Mouse (Mus musculus) forebrain, embryonic 15.5 days (tissue): ENCODE results near the gene Adam19. TPM values are rescaled to one million over a fixed set of nuclear protein-coding genes. Genes with fewer than 3 reads are reported as not detected.
A peak's percentile ranks its signal among the peaks of the same experiment; 100 is the strongest.

Experiments
- ATAC-seq: fragments of 200-750 bp; cut with Nextera tagmentation; replicated peaks from 2 replicates; pipeline ENCODE4 v1.8.0; 2017; ENCODE audit warnings: mild to moderate bottlenecking, moderate TSS enrichment, moderate library complexity
- H3K27ac ChIP-seq: fragments of 300-500 bp; sonication (generic); replicated peaks from 2 replicates; pipeline ENCODE4 v1.5.1; 2015; ENCODE audit warnings: mild to moderate bottlenecking, inconsistent platforms
- H3K27me3 ChIP-seq: fragments of 300-500 bp; sonication (generic); 2 replicates; pipeline ENCODE4 v1.6.1; 2015; ENCODE audit warnings: inconsistent platforms
- H3K36me3 ChIP-seq: fragments of 300-500 bp; sonication (generic); 2 replicates; pipeline ENCODE4 v1.6.1; 2015; ENCODE audit warnings: mild to moderate bottlenecking, inconsistent platforms
- H3K4me1 ChIP-seq: fragments of 300-500 bp; sonication (generic); 2 replicates; pipeline ENCODE4 v1.6.1; 2015; ENCODE audit warnings: inconsistent platforms
- H3K4me2 ChIP-seq: fragments of 300-500 bp; sonication (generic); replicated peaks from 2 replicates; pipeline ENCODE4 v1.6.1; 2015; ENCODE audit warnings: mild to moderate bottlenecking, inconsistent platforms
- H3K4me3 ChIP-seq: fragments of 300-500 bp; sonication (generic); 2 replicates; pipeline ENCODE4 v1.5.1; 2015; ENCODE audit warnings: mild to moderate bottlenecking, inconsistent platforms
- H3K9ac ChIP-seq: fragments of 300-500 bp; sonication (generic); replicated peaks from 2 replicates; pipeline ENCODE4 v1.6.1; 2015; ENCODE audit warnings: mild to moderate bottlenecking, inconsistent platforms
- H3K9me3 ChIP-seq: fragments of 300-500 bp; sonication (generic); 2 replicates; pipeline ENCODE4 v1.6.1; 2016; ENCODE audit warnings: inconsistent platforms
- WGBS: fragments of 180-500 bp; shearing (Covaris S2); methylation state at CpG from one replicate; pipeline ENCODE4 v1.1.7; 2015; ENCODE audit warnings: mixed read lengths; 5-methylcytosine and 5-hydroxymethylcytosine counted together
- polyA plus RNA-seq: library from polyadenylated mRNA; unstranded; fragments of >200 nt; fragmentation: Nextera tagmentation; extraction: Ambion mirVana; gene quantifications from 2 replicates; pipeline ENCODE4 v1.2.1, GENCODE M21; 2015

Adam19 gene
- 8.5 and 9.0 TPM in 2 replicates for polyA plus RNA-seq

GRCm38 (mm10) chr11:46055896-46056769, at the start of gene Adam19:
TSS of gene Adam19 (plus strand) at chr11:46055992.
- peak; percentile 90 for ATAC-seq
- H3K4me2 ChIP-seq, result peak within 1 kb of the TSS; percentile 67
- peak within 1 kb of the TSS; percentile 96 for H3K9ac ChIP-seq
- peak within 1 kb of the TSS; percentile 85 for H3K27ac ChIP-seq
- peaks cover 12% of the 10 kb centered on the region for H3K4me1 ChIP-seq
- H3K4me3 ChIP-seq, result peak within 1 kb of the TSS; percentile 89
- no peaks in the 10 kb centered on the region for H3K36me3 ChIP-seq
- no peaks in the 10 kb centered on the region for H3K27me3 ChIP-seq
- WGBS, result under 1% methylated on average over 51 of the region's 51 CpGs
- no peaks in the 10 kb centered on the region for H3K9me3 ChIP-seq

GRCm38 (mm10) chr11:46016061-46016460, 39.7 kb upstream of the Adam19 start:
- Histone ChIP-seq H3K9me3 (no peaks in the 10 kb centered on the region), H3K36me3 (no peaks in the 10 kb centered on the region), H3K27ac (no peak overlapping the region), H3K27me3 (no peaks in the 10 kb centered on the region), H3K9ac (no peak overlapping the region), H3K4me2 (no peak overlapping the region), H3K4me1 (no peaks in the 10 kb centered on the region), H3K4me3 (no peak overlapping the region)
- ATAC-seq, result peak; percentile 41; the same call in 1 of the 2 replicates
- 17% methylated on average over 6 of the region's 6 CpGs for WGBS

GRCm38 (mm10) chr11:46020246-46020645, 35.5 kb upstream of the Adam19 start:
- Histone ChIP-seq H3K36me3 (no peaks in the 10 kb centered on the region), H3K9me3 (no peaks in the 10 kb centered on the region), H3K9ac (no peak overlapping the region), H3K4me3 (no peak overlapping the region), H3K4me1 (no peaks in the 10 kb centered on the region), H3K4me2 (no peak overlapping the region), H3K27me3 (no peaks in the 10 kb centered on the region), H3K27ac (no peak overlapping the region)
- ATAC-seq, result no peak
- WGBS, result 57% methylated on average over 1 of the region's 1 CpGs

GRCm38 (mm10) chr11:46021850-46022249, 33.9 kb upstream of the Adam19 start:
- no peak overlapping the region for H3K9ac ChIP-seq

GRCm38 (mm10) chr11:46022983-46023382, 32.8 kb upstream of the Adam19 start:
- no peak for ATAC-seq
- Histone ChIP-seq H3K4me1 (no peaks in the 10 kb centered on the region), H3K27me3 (no peaks in the 10 kb centered on the region), H3K4me3 (no peak overlapping the region), H3K9me3 (no peaks in the 10 kb centered on the region), H3K9ac (no peak overlapping the region), H3K4me2 (no peak overlapping the region), H3K27ac (no peak overlapping the region), H3K36me3 (no peaks in the 10 kb centered on the region)
- WGBS, result 88% methylated on average over 6 of the region's 6 CpGs

More at GRCm38 (mm10) chr11:46021850-46022249, 33.9 kb upstream of the Adam19 start:
- H3K4me3 ChIP-seq, result no peak overlapping the region
- H3K9me3 ChIP-seq, result no peaks in the 10 kb centered on the region
- no peak overlapping the region for H3K4me2 ChIP-seq
- no peak overlapping the region for H3K27ac ChIP-seq
- H3K4me1 ChIP-seq, result no peaks in the 10 kb centered on the region
- ATAC-seq, result no peak
- no peaks in the 10 kb centered on the region for H3K36me3 ChIP-seq
- no peaks in the 10 kb centered on the region for H3K27me3 ChIP-seq

GRCm38 (mm10) chr11:46025962-46026392, 29.8 kb upstream of the Adam19 start:
- WGBS, result 72% methylated on average over 7 of the region's 7 CpGs
- H3K9ac ChIP-seq, result no peak overlapping the region
- H3K36me3 ChIP-seq, result no peaks in the 10 kb centered on the region
- no peaks in the 10 kb centered on the region for H3K4me1 ChIP-seq
- no peak overlapping the region for H3K4me2 ChIP-seq
- H3K27ac ChIP-seq, result no peak overlapping the region
- no peaks in the 10 kb centered on the region for H3K9me3 ChIP-seq
- no peaks in the 10 kb centered on the region for H3K27me3 ChIP-seq
- no peak overlapping the region for H3K4me3 ChIP-seq
- ATAC-seq, result no peak

- no peak for ATAC-seq
- H3K27me3 ChIP-seq, result no peaks in the 10 kb centered on the region
- H3K9me3 ChIP-seq, result no peaks in the 10 kb centered on the region
- no peak overlapping the region for H3K27ac ChIP-seq
- no peak overlapping the region for H3K4me2 ChIP-seq
- no peaks in the 10 kb centered on the region for H3K36me3 ChIP-seq
- no peak overlapping the region for H3K4me3 ChIP-seq
- H3K9ac ChIP-seq, result no peak overlapping the region
- 89% methylated on average over 6 of the region's 6 CpGs for WGBS
- H3K4me1 ChIP-seq, result no peaks in the 10 kb centered on the region
These were observed 27.6 kb upstream of the Adam19 start for GRCm38 (mm10) chr11:46027952-46028814.

GRCm38 (mm10) chr11:46029485-46029884, 26.3 kb upstream of the Adam19 start:
- no peak for ATAC-seq
- Histone ChIP-seq H3K9ac (no peak overlapping the region), H3K27me3 (no peaks in the 10 kb centered on the region), H3K4me3 (no peak overlapping the region), H3K9me3 (no peaks in the 10 kb centered on the region), H3K4me2 (no peak overlapping the region), H3K4me1 (no peaks in the 10 kb centered on the region), H3K36me3 (no peaks in the 10 kb centered on the region), H3K27ac (no peak overlapping the region)
- WGBS, result 80% methylated on average over 2 of the region's 2 CpGs

GRCm38 (mm10) chr11:46030026-46030425, 25.8 kb upstream of the Adam19 start:
- ATAC-seq, result no peak
- H3K36me3 ChIP-seq, result no peaks in the 10 kb centered on the region

GRCm38 (mm10) chr11:46031470-46031869, 24.3 kb upstream of the Adam19 start:
- WGBS, result 57% methylated on average over 3 of the region's 3 CpGs
- H3K4me3 ChIP-seq, result no peak overlapping the region
- no peak overlapping the region for H3K9ac ChIP-seq
- no peak overlapping the region for H3K27ac ChIP-seq
- H3K4me1 ChIP-seq, result no peaks in the 10 kb centered on the region
- ATAC-seq, result no peak
- no peaks in the 10 kb centered on the region for H3K27me3 ChIP-seq
- no peaks in the 10 kb centered on the region for H3K9me3 ChIP-seq
- no peak overlapping the region for H3K4me2 ChIP-seq
- no peaks in the 10 kb centered on the region for H3K36me3 ChIP-seq

More at GRCm38 (mm10) chr11:46030026-46030425, 25.8 kb upstream of the Adam19 start:
- H3K27me3 ChIP-seq, result no peaks in the 10 kb centered on the region
- H3K9ac ChIP-seq, result no peak overlapping the region
- 46% methylated on average over 2 of the region's 2 CpGs for WGBS
- no peak overlapping the region for H3K4me2 ChIP-seq
- H3K9me3 ChIP-seq, result no peaks in the 10 kb centered on the region
- H3K27ac ChIP-seq, result no peak overlapping the region
- H3K4me1 ChIP-seq, result no peaks in the 10 kb centered on the region
- no peak overlapping the region for H3K4me3 ChIP-seq

GRCm38 (mm10) chr11:46032956-46033355, 22.8 kb upstream of the Adam19 start:
- Histone ChIP-seq H3K27me3 (no peaks in the 10 kb centered on the region), H3K9me3 (no peaks in the 10 kb centered on the region), H3K36me3 (no peaks in the 10 kb centered on the region), H3K4me2 (no peak overlapping the region), H3K9ac (no peak overlapping the region), H3K4me1 (no peaks in the 10 kb centered on the region), H3K4me3 (no peak overlapping the region), H3K27ac (no peak overlapping the region)
- WGBS, result 91% methylated on average over 7 of the region's 7 CpGs
- ATAC-seq, result no peak

GRCm38 (mm10) chr11:46036374-46036773, 19.4 kb upstream of the Adam19 start:
- no peak for ATAC-seq
- 94% methylated on average over 10 of the region's 10 CpGs for WGBS
- Histone ChIP-seq H3K4me3 (no peak overlapping the region), H3K27ac (no peak overlapping the region), H3K9me3 (no peaks in the 10 kb centered on the region), H3K27me3 (no peaks in the 10 kb centered on the region), H3K4me2 (no peak overlapping the region), H3K36me3 (no peaks in the 10 kb centered on the region), H3K9ac (no peak overlapping the region), H3K4me1 (no peaks in the 10 kb centered on the region)
